Mouse (Mus musculus): Measurements from ENCODE around the gene Shroom4. TPM values are rescaled to one million over a fixed set of nuclear protein-coding genes. Genes with fewer than 3 reads are reported as not detected.

Gene Shroom4
- total RNA-seq, 2 experiments from 2014 or later, result 4.4 to 5.0 TPM

GRCm38 (mm10) chrX:6483817-6484216, 84.2 kb downstream of the Shroom4 start:
- DNase-seq (ENCODE audit: low spot score in 2 of 2), result no peak
- intact Hi-C loops (cut with DNase I), result loop anchor here (5.0 kb wide), 1 partner anchor 38 kb away; no protein-coding TSS in a partner anchor

GRCm38 (mm10) chrX:6490433-6490832, 90.8 kb downstream of the Shroom4 start:
- intact Hi-C loops (cut with DNase I), result no loop called here
- DNase-seq (ENCODE audit: low spot score in 2 of 2), result no peak

GRCm38 (mm10) chrX:6495456-6495855, 95.8 kb downstream of the Shroom4 start:
- intact Hi-C loops (cut with DNase I), result no loop called here
- no peak for DNase-seq (ENCODE audit: low spot score in 2 of 2)

GRCm38 (mm10) chrX:6496374-6496773, 96.7 kb downstream of the Shroom4 start:
- DNase-seq (ENCODE audit: low spot score in 2 of 2), result no peak
- intact Hi-C loops (cut with DNase I), result no loop called here

GRCm38 (mm10) chrX:6501850-6502249, 102.2 kb downstream of the Shroom4 start:
- DNase-seq (ENCODE audit: low spot score in 2 of 2), result no peak
- intact Hi-C loops (cut with DNase I), result no loop called here

GRCm38 (mm10) chrX:6517217-6517616, 117.6 kb downstream of the Shroom4 start:
- intact Hi-C loops (cut with DNase I), result no loop called here
- DNase-seq (ENCODE audit: low spot score in 2 of 2), result no peak

GRCm38 (mm10) chrX:6518421-6518820, 118.8 kb downstream of the Shroom4 start:
- intact Hi-C loops (cut with DNase I), result no loop called here
- no peak for DNase-seq (ENCODE audit: low spot score in 2 of 2)

GRCm38 (mm10) chrX:6522935-6523334, 123.3 kb downstream of the Shroom4 start:
- no peak for DNase-seq (ENCODE audit: low spot score in 2 of 2)

GRCm38 (mm10) chrX:6536636-6537035, 137.0 kb downstream of the Shroom4 start:
- DNase-seq (ENCODE audit: low spot score in 2 of 2), result no peak
- intact Hi-C loops (cut with DNase I), result no loop called here

More at GRCm38 (mm10) chrX:6522935-6523334, 123.3 kb downstream of the Shroom4 start:
- intact Hi-C loops (cut with DNase I), result loop anchor here (5.0 kb wide), 1 partner anchor 41 kb away; no protein-coding TSS in a partner anchor

GRCm38 (mm10) chrX:6537689-6538088, 138.0 kb downstream of the Shroom4 start:
- intact Hi-C loops (cut with DNase I), result no loop called here
- DNase-seq (ENCODE audit: low spot score in 2 of 2), result no peak

- intact Hi-C loops (cut with DNase I), result no loop called here
- DNase-seq (ENCODE audit: low spot score in 2 of 2), result no peak
Measured at GRCm38 (mm10) chrX:6565066-6565465, 165.4 kb downstream of the Shroom4 start.

- intact Hi-C loops (cut with DNase I), result no loop called here
- no peak for DNase-seq (ENCODE audit: low spot score in 2 of 2)
Measured at GRCm38 (mm10) chrX:6574511-6574910, 174.9 kb downstream of the Shroom4 start.

- no peak for DNase-seq (ENCODE audit: low spot score in 2 of 2)
- intact Hi-C loops (cut with DNase I), result no loop called here
Measured at GRCm38 (mm10) chrX:6577001-6577400, 177.3 kb downstream of the Shroom4 start.

- intact Hi-C loops (cut with DNase I), result no loop called here
- DNase-seq (ENCODE audit: low spot score in 2 of 2), result no peak
Measured at GRCm38 (mm10) chrX:6580671-6581070, 181.0 kb downstream of the Shroom4 start.

GRCm38 (mm10) chrX:6581181-6581580, 181.5 kb downstream of the Shroom4 start:
- DNase-seq (ENCODE audit: low spot score in 2 of 2), result no peak
- intact Hi-C loops (cut with DNase I), result no loop called here

- intact Hi-C loops (cut with DNase I), result no loop called here
- DNase-seq (ENCODE audit: low spot score in 2 of 2), result no peak
Measured at GRCm38 (mm10) chrX:6582646-6583045, 183.0 kb downstream of the Shroom4 start.

GRCm38 (mm10) chrX:6594183-6594582, 194.5 kb downstream of the Shroom4 start:
- intact Hi-C loops (cut with DNase I), result no loop called here
- no peak for DNase-seq (ENCODE audit: low spot score in 2 of 2)

GRCm38 (mm10) chrX:6654024-6654423, 254.4 kb downstream of the Shroom4 start:
- DNase-seq (ENCODE audit: low spot score in 2 of 2), result no peak
- intact Hi-C loops (cut with DNase I), result no loop called here

- no peak for DNase-seq (ENCODE audit: low spot score in 2 of 2)
- intact Hi-C loops (cut with DNase I), result no loop called here
Measured at GRCm38 (mm10) chrX:6658820-6659324, 259.2 kb downstream of the Shroom4 start.

Data from left cerebral cortex, postnatal 36 days (tissue).